Comparison of ENCODE assay signal across 8 mouse cellular contexts in the genomic region with DNA sequence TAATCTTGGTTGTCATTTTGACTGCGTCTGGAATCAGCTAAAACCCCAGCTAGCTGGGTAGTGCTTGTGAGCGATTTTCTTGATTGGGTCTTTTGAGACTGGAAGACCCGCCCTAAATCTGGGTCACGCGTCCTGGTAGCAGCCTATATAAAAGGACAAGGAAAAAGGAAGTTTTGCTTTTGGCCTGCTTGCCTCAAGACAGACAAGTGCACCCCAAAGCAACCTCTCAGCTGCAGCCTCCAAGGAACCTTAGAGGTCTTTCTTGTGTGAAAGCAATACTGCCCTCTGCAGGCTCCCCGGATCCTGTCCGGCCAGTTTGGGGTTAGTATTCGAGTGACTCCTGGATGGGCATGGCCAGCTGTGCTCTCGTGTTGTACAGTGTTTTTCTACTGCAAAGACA. TPM values are rescaled to one million over a fixed set of nuclear protein-coding genes. Genes with fewer than 3 reads are reported as not detected.
A peak's percentile ranks its signal among the peaks of the same experiment; 100 is the strongest.
DNase-seq lines count a peak whose midpoint lies in the region; ATAC-seq lines count a peak whose summit lies in the region.

No protein-coding gene starts in this region.

- no peaks in the 10 kb centered on the region for H3K36me3 ChIP-seq in hindbrain, embryonic 11.5 days (ENCODE audit: control insufficient read depth, insufficient read depth, low read length)
- peaks cover 3% of the 10 kb centered on the region; the same call in 1 of the 2 replicates for H3K36me3 ChIP-seq in lung, embryonic 16.5 days (ENCODE audit: control insufficient read depth, insufficient read depth, low read length)

- H3K27me3 ChIP-seq in hindbrain, embryonic 11.5 days (ENCODE audit: control insufficient read depth, insufficient read depth, low read length) = peaks cover 6% of the 10 kb centered on the region; the same call in 1 of the 2 replicates
- no peaks in the 10 kb centered on the region for H3K27me3 ChIP-seq in lung, embryonic 16.5 days (ENCODE audit: control insufficient read depth, insufficient read depth, low read depth, low read length)

- DNase-seq in Muller cell, postnatal 12 days (ENCODE audit: inconsistent ontology term) = peak; percentile 79
- DNase-seq in cerebellum, adult 9-11 months = peak; percentile 60
- peak; percentile 41 to 80 for DNase-seq in frontal cortex, adult 2 months (ENCODE audit: extremely low spot score in 1 of 2, low spot score in 1 of 2)
- DNase-seq in hindbrain, embryonic 11.5 days (ENCODE audit: low spot score) = peak; percentile 75
- peak; percentile 91 for DNase-seq in layer of hippocampus, adult 9-11 months
- DNase-seq in ovary, postnatal 10 days (ENCODE audit: low spot score) = peak; percentile 47
- peak; percentile 82 to 87 for DNase-seq in thymus, postnatal 10 days (ENCODE audit: low spot score in 2 of 2)

- H3K4me3 ChIP-seq in hindbrain, embryonic 11.5 days (ENCODE audit: low read depth, low read length) = no peak overlapping the region
- peak overlapping the region; percentile 81 for H3K4me3 ChIP-seq in lung, embryonic 16.5 days (ENCODE audit: low read length)

- no peaks in the 10 kb centered on the region for H3K9me3 ChIP-seq in hindbrain, embryonic 11.5 days (ENCODE audit: control insufficient read depth, low read length)
- no peaks in the 10 kb centered on the region for H3K9me3 ChIP-seq in lung, embryonic 16.5 days (ENCODE audit: control insufficient read depth, low read length)

- H3K27ac ChIP-seq in hindbrain, embryonic 11.5 days (ENCODE audit: low read depth, low read length) = no peak overlapping the region
- H3K27ac ChIP-seq in lung, embryonic 16.5 days (ENCODE audit: low read length) = no peak overlapping the region

- no peak overlapping the region for H3K9ac ChIP-seq in hindbrain, embryonic 11.5 days (ENCODE audit: low read depth, low read length)
- H3K9ac ChIP-seq in lung, embryonic 16.5 days (ENCODE audit: low read length) = peak overlapping the region; percentile 84; the same call in 1 of the 2 replicates

- 16% methylated on average over 9 of the region's 9 CpGs for WGBS in hindbrain, embryonic 11.5 days
- WGBS in lung, embryonic 16.5 days = 13% methylated on average over 9 of the region's 9 CpGs

- H3K4me1 ChIP-seq in hindbrain, embryonic 11.5 days (replicated peaks; ENCODE audit: control insufficient read depth, insufficient read depth, low read length) = peaks cover 3% of the 10 kb centered on the region; the same call in 1 of the 2 replicates
- H3K4me1 ChIP-seq in lung, embryonic 16.5 days (replicated peaks; ENCODE audit: control insufficient read depth, insufficient read depth, low read length) = peaks cover 3% of the 10 kb centered on the region

- no peak for ATAC-seq in hindbrain, embryonic 11.5 days (ENCODE audit: low FRiP score)
- peak; percentile 75 for ATAC-seq in lung, embryonic 16.5 days (ENCODE audit: low read depth)

- H3K4me2 ChIP-seq in hindbrain, embryonic 11.5 days (replicated peaks; ENCODE audit: low read depth, low read length) = no peak overlapping the region
- H3K4me2 ChIP-seq in lung, embryonic 16.5 days (ENCODE audit: low read depth, low read length) = peak overlapping the region; percentile 94

RNA-seq across cellular contexts. Expression of gene Dtx3l, which starts 0.7 kb away (rescaled TPM):
- polyA plus RNA-seq in frontal cortex, adult 2 months (2012; rRNA removed) = 3.0 TPM in 2 replicates
- 2.2 and 2.5 TPM in 2 replicates for polyA plus RNA-seq in hindbrain, embryonic 11.5 days (2014; fragmentation: Nextera tagmentation; extraction: Ambion mirVana)
- polyA plus RNA-seq in lung, embryonic 16.5 days (2015; fragmentation: Nextera tagmentation; extraction: Ambion mirVana) = 6.9 and 7.0 TPM in 2 replicates

RNA-seq across cellular contexts. Expression of gene Parp9, which starts 1.4 kb away (rescaled TPM):
- 3.8 and 4.5 TPM in 2 replicates for polyA plus RNA-seq in frontal cortex, adult 2 months (2012; rRNA removed)
- polyA plus RNA-seq in hindbrain, embryonic 11.5 days (2014; fragmentation: Nextera tagmentation; extraction: Ambion mirVana) = 2.0 and 2.7 TPM in 2 replicates
- polyA plus RNA-seq in lung, embryonic 16.5 days (2015; fragmentation: Nextera tagmentation; extraction: Ambion mirVana) = 8.8 and 11.1 TPM in 2 replicates

RNA-seq across cellular contexts. Expression of gene Kpna1, which starts 38.9 kb away (rescaled TPM):
- polyA plus RNA-seq in frontal cortex, adult 2 months (2012; rRNA removed) = 44.0 and 48.2 TPM in 2 replicates
- 82.4 and 96.6 TPM in 2 replicates for polyA plus RNA-seq in hindbrain, embryonic 11.5 days (2014; fragmentation: Nextera tagmentation; extraction: Ambion mirVana)
- 29.5 and 34.8 TPM in 2 replicates for polyA plus RNA-seq in lung, embryonic 16.5 days (2015; fragmentation: Nextera tagmentation; extraction: Ambion mirVana)
